Mouse (Mus musculus): ENCODE measurements at regions not wholly inside any gene's neighbourhood (a gene's known extent, or its start where the extent isn't known, plus 50 kb on each side); places are given as distances from the start of the nearest gene placed in this dataset.

DNA sequence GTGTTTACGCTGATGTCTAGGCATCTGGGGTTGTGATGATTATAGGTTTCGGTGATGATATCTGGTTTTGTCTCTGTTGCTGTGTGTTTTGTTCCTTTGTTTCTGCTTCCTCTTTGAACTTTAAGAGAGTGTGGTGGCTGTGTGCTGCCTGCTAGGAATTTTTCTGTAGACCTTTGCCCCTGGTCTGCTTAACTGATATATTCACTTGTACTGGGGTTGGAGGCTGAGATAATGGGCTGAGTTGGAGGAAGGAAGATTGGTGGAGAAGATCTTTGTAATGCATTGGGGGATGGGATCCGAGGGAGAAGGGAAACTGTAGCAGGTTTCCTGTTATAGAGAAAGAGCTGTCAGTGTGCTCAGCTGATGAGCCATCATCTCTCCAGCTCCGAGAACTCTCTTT is 55.8 kb downstream of the Mid1ip1 start:
- H3K4me1 ChIP-seq = 0 out of 2 replicates have a peak, but pooled peaks cover under 1% of the 10 kb centered on the region
- WGBS = 48% methylated on average over 4 of the region's 4 CpGs
- H3K36me3 ChIP-seq = no peaks in the 10 kb centered on the region
- no peak overlapping the region for H3K9ac ChIP-seq
- ATAC-seq (ENCODE audit: borderline replicate concordance, extremely low read depth, low FRiP score, low TSS enrichment) = no peak
- H3K27me3 ChIP-seq = no peaks in the 10 kb centered on the region
- H3K9me3 ChIP-seq = no peaks in the 10 kb centered on the region
- H3K27ac ChIP-seq = no peak overlapping the region
- no peak overlapping the region for H3K4me3 ChIP-seq
- no peak overlapping the region for H3K4me2 ChIP-seq

GRCm38 (mm10) chrX:10775714-10776515 is 61.1 kb downstream of the Mid1ip1 start:
- peak overlapping the region; percentile 75 for H3K27ac ChIP-seq
- H3K9ac ChIP-seq = no peak overlapping the region
- H3K27me3 ChIP-seq = no peaks in the 10 kb centered on the region
- no peaks in the 10 kb centered on the region for H3K9me3 ChIP-seq
- ATAC-seq (ENCODE audit: borderline replicate concordance, extremely low read depth, low FRiP score, low TSS enrichment) = peak; percentile 67
- H3K4me1 ChIP-seq = 0 out of 2 replicates have a peak, but pooled peaks cover 6% of the 10 kb centered on the region
- 36% methylated on average over 8 of the region's 8 CpGs for WGBS
- H3K4me3 ChIP-seq = no peak overlapping the region
- no peaks in the 10 kb centered on the region for H3K36me3 ChIP-seq
- H3K4me2 ChIP-seq = no peak overlapping the region

DNA sequence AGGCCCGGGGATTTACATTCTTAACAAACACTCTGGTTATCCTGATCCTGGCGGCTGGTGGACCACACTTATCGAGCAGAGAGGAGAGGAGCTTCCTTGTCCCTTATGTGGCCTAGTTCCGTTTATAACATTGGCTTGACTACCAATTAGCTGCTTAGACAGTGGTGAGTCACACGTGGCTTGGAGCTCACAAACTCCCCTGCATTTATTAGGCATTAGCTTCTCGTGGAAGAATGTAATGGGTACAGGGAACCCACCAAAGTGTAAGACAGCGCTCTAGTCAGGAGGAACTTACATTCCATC is 61.7 kb downstream of the Mid1ip1 start:
- Histone ChIP-seq H3K4me1 (0 out of 2 replicates have a peak, but pooled peaks cover 6% of the 10 kb centered on the region), H3K9ac (no peak overlapping the region), H3K27ac (peak overlapping the region; percentile 75), H3K4me3 (no peak overlapping the region), H3K27me3 (no peaks in the 10 kb centered on the region), H3K36me3 (no peaks in the 10 kb centered on the region), H3K9me3 (no peaks in the 10 kb centered on the region), H3K4me2 (no peak overlapping the region)
- ATAC-seq (ENCODE audit: borderline replicate concordance, extremely low read depth, low FRiP score, low TSS enrichment) = no peak
- 32% methylated on average over 7 of the region's 7 CpGs for WGBS

DNA sequence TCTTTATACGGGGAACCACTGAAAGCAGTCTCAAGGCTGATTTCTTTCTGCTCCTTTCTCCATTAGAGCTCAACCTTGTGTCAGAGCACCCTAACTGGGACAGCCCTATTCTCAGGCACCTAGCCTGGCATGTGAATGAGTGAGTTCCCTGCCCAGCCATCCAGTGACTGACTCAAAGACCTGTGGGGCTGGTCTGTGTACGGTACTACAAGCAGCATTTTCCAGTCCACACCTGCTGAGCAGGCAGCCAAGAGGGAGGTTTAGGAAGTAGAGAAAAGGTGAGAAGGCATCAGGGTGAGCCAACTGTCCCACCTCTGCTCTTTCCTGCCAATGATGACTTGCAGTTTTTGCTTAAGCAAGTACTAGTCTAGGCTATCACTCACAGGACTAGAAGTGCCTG is 63.2 kb downstream of the Mid1ip1 start:
- ATAC-seq (ENCODE audit: borderline replicate concordance, extremely low read depth, low FRiP score, low TSS enrichment) = no peak
- no peak overlapping the region for H3K4me3 ChIP-seq
- H3K9me3 ChIP-seq = no peaks in the 10 kb centered on the region
- 87% methylated on average over 2 of the region's 2 CpGs for WGBS
- no peak overlapping the region for H3K27ac ChIP-seq
- no peak overlapping the region for H3K9ac ChIP-seq
- H3K4me1 ChIP-seq = 0 out of 2 replicates have a peak, but pooled peaks cover 6% of the 10 kb centered on the region
- no peaks in the 10 kb centered on the region for H3K27me3 ChIP-seq
- H3K36me3 ChIP-seq = no peaks in the 10 kb centered on the region
- no peak overlapping the region for H3K4me2 ChIP-seq

- Histone ChIP-seq H3K9me3 (no peaks in the 10 kb centered on the region), H3K4me1 (no peaks in the 10 kb centered on the region), H3K9ac (no peak overlapping the region), H3K27ac (no peak overlapping the region), H3K27me3 (no peaks in the 10 kb centered on the region), H3K4me3 (no peak overlapping the region), H3K4me2 (no peak overlapping the region), H3K36me3 (no peaks in the 10 kb centered on the region)
- WGBS = 68% methylated on average over 3 of the region's 3 CpGs
- no peak for ATAC-seq (ENCODE audit: borderline replicate concordance, extremely low read depth, low FRiP score, low TSS enrichment)
Observed at GRCm38 (mm10) chrX:10786359-10786758, 71.5 kb downstream of the Mid1ip1 start.

DNA sequence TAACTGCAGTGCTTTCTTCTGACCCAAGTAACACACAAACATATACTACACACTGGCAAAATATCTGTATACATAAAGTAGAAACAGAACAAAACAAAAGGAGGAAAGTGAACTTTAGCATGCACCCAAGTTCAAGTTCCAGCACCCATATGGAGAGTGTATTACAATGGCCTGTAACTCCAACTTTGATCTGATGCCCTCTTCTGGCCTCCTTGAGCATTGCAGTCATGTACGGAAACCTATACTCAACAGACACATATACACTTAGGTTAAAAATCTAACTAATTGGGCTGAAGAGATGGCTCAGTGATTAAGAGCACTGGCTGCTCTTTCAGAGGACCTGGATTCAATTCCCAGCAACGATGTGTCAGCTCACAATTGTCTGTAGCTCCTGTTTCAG is 72.2 kb downstream of the Mid1ip1 start:
- Histone ChIP-seq H3K36me3 (no peaks in the 10 kb centered on the region), H3K4me2 (no peak overlapping the region), H3K27ac (no peak overlapping the region), H3K4me1 (no peaks in the 10 kb centered on the region), H3K4me3 (no peak overlapping the region), H3K27me3 (no peaks in the 10 kb centered on the region), H3K9ac (no peak overlapping the region), H3K9me3 (no peaks in the 10 kb centered on the region)
- no peak for ATAC-seq (ENCODE audit: borderline replicate concordance, extremely low read depth, low FRiP score, low TSS enrichment)
- 85% methylated on average over 2 of the region's 2 CpGs for WGBS

DNA sequence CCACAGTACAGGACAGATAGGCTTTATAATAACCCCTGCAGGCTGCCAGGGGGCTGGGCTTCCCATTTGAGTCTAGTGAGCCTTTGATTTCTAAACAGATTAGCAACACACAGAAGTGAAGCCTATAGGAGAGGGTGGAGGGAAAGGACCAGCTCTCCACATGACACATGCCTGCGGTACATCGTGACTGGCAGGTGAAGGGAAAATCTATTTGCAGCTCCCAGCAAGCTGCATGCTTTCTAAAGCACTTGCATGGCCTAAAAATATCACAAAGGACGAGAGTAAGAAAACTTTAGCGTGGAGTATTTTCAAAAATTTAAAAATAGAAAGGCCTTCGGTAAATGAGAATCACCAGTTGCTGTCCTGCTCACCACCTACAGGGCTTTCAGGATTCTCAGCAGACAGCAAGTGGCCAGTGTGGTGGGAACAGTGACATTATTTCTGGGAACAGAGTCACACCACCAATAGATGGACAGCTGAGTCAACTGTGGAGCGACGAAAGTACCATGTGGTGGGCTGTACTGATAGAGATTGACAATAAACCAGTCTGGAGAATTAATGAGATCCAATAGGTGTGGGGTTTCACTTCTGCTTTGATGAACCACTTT is 105.6 kb downstream of the Mid1ip1 start:
- no peak overlapping the region for H3K9ac ChIP-seq
- no peak overlapping the region for H3K4me3 ChIP-seq
- H3K4me1 ChIP-seq = no peaks in the 10 kb centered on the region
- H3K27ac ChIP-seq = no peak overlapping the region
- no peaks in the 10 kb centered on the region for H3K27me3 ChIP-seq
- no peaks in the 10 kb centered on the region for H3K9me3 ChIP-seq
- ATAC-seq (ENCODE audit: borderline replicate concordance, extremely low read depth, low FRiP score, low TSS enrichment) = no peak
- 76% methylated on average over 7 of the region's 7 CpGs for WGBS
- H3K36me3 ChIP-seq = no peaks in the 10 kb centered on the region
- no peak overlapping the region for H3K4me2 ChIP-seq

- no peak for ATAC-seq (ENCODE audit: borderline replicate concordance, extremely low read depth, low FRiP score, low TSS enrichment)
- Histone ChIP-seq H3K36me3 (no peaks in the 10 kb centered on the region), H3K4me3 (no peak overlapping the region), H3K4me1 (no peaks in the 10 kb centered on the region), H3K27me3 (no peaks in the 10 kb centered on the region), H3K9me3 (no peaks in the 10 kb centered on the region), H3K9ac (no peak overlapping the region), H3K4me2 (no peak overlapping the region), H3K27ac (no peak overlapping the region)
- 41% methylated on average over 1 of the region's 1 CpGs for WGBS
Observed at GRCm38 (mm10) chrX:10833681-10834080, 118.9 kb downstream of the Mid1ip1 start.

GRCm38 (mm10) chrX:10857089-10857488 is 142.3 kb downstream of the Mid1ip1 start:
- ATAC-seq (ENCODE audit: borderline replicate concordance, extremely low read depth, low FRiP score, low TSS enrichment) = no peak
- no peak overlapping the region for H3K4me2 ChIP-seq
- H3K36me3 ChIP-seq = no peaks in the 10 kb centered on the region
- H3K9ac ChIP-seq = no peak overlapping the region
- no peaks in the 10 kb centered on the region for H3K27me3 ChIP-seq
- H3K27ac ChIP-seq = 0 out of 2 replicates have a peak overlapping the region, but pooled peaks have one; percentile 29
- H3K4me3 ChIP-seq = no peak overlapping the region
- WGBS = 48% methylated on average over 6 of the region's 6 CpGs
- H3K9me3 ChIP-seq = no peaks in the 10 kb centered on the region
- no peaks in the 10 kb centered on the region for H3K4me1 ChIP-seq

DNA sequence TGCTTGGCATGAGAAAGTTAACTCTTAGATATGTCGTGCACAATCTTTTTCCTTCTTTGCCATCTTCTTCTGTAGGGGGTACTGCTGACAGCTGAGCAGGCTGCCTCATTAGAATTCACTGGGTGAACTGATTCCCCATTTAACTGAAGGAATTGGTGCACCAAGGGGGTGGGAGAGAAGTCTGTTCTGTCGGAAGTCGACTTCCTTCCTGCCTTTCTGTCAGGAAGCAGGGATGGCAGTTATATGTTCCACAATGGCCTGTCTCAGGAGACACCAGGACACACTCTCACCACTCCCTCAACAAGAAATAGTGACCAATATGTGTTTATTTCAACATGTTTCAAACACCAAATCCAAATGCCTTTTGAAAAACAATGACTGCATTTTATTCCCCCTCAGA is 142.9 kb downstream of the Mid1ip1 start:
- Histone ChIP-seq H3K9ac (no peak overlapping the region), H3K4me3 (no peak overlapping the region), H3K9me3 (no peaks in the 10 kb centered on the region), H3K27me3 (no peaks in the 10 kb centered on the region), H3K4me2 (no peak overlapping the region), H3K36me3 (no peaks in the 10 kb centered on the region), H3K4me1 (no peaks in the 10 kb centered on the region), H3K27ac (0 out of 2 replicates have a peak overlapping the region, but pooled peaks have one; percentile 29)
- ATAC-seq (ENCODE audit: borderline replicate concordance, extremely low read depth, low FRiP score, low TSS enrichment) = no peak
- WGBS = 40% methylated on average over 3 of the region's 3 CpGs

DNA sequence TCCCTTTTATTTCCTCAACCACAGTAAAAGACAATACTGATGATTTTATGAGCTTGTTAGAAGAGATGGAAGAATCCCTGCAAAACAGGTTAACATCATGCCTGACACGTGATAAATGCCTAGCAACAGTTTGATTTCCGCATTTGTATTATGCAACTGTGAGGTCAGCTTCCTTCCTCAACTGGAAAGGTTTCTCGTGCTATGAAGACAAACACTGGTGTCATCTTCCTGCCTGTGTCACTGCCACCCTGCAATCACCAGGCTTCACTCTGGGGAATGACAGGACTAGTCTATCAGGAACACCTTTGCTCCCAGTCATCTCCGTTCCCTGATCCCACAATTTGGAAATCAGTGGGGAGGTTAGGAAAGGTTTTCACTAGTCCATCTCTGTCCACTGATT is 156.8 kb downstream of the Mid1ip1 start:
- ATAC-seq (ENCODE audit: borderline replicate concordance, extremely low read depth, low FRiP score, low TSS enrichment) = no peak
- 54% methylated on average over 4 of the region's 4 CpGs for WGBS
- H3K9ac ChIP-seq = no peak overlapping the region
- no peak overlapping the region for H3K4me2 ChIP-seq
- no peaks in the 10 kb centered on the region for H3K4me1 ChIP-seq
- no peaks in the 10 kb centered on the region for H3K27me3 ChIP-seq
- H3K9me3 ChIP-seq = no peaks in the 10 kb centered on the region
- H3K4me3 ChIP-seq = no peak overlapping the region
- no peak overlapping the region for H3K27ac ChIP-seq
- H3K36me3 ChIP-seq = no peaks in the 10 kb centered on the region

DNA sequence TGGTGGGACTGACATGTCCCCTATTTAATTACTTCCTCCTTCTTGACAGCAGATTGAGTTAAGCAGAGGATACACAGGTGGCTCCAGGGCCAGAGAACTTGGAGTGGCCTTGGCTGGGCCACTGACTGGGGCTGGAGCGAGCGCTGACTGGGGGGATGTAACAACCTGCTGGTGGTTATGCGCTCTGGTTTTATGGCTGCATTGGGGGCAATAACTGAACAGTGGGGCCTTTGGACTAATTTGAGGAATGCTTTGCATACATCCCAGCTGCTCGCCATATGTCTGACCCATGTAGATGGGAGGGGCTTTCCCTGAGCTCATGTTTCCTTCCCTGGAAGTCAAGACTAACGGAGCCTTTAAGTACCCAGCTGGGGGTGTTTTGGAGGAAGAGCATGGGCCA is 163.0 kb downstream of the Mid1ip1 start:
- no peaks in the 10 kb centered on the region for H3K9me3 ChIP-seq
- no peak overlapping the region for H3K27ac ChIP-seq
- no peak overlapping the region for H3K4me2 ChIP-seq
- H3K27me3 ChIP-seq = no peaks in the 10 kb centered on the region
- H3K9ac ChIP-seq = no peak overlapping the region
- H3K36me3 ChIP-seq = no peaks in the 10 kb centered on the region
- H3K4me3 ChIP-seq = no peak overlapping the region
- ATAC-seq (ENCODE audit: borderline replicate concordance, extremely low read depth, low FRiP score, low TSS enrichment) = no peak
- WGBS = 83% methylated on average over 5 of the region's 5 CpGs
- H3K4me1 ChIP-seq = no peaks in the 10 kb centered on the region

All from lung, embryonic 15.5 days (tissue).